Mouse (Mus musculus): ENCODE data around the gene Vgll1. TPM values are rescaled to one million over a fixed set of nuclear protein-coding genes. Genes with fewer than 3 reads are reported as not detected.

Vgll1 gene
- polyA plus RNA-seq (2012; ENCODE audit: low replicate concordance) = not detected in 2 replicates

GRCm38 (mm10) chrX:57087806-57088205 lies at the start of gene Vgll1:
TSS of gene Vgll1 (plus strand) at chrX:57088106.

GRCm38 (mm10) chrX:57042774-57043173 lies 45.1 kb upstream of the Vgll1 start, which contains the start of gene Brs3:
TSS of gene Brs3 (plus strand) at chrX:57043074.

GRCm38 (mm10) chrX:57053174-57053992 lies 34.5 kb upstream of the Vgll1 start, which contains the start of gene Htatsf1:
TSS of gene Htatsf1 (plus strand) at chrX:57053583.

Other genes starting within 250 kb of the Vgll1 start
- gene Adgrg4, start 217.9 kb upstream of the Vgll1 start, polyA plus RNA-seq (2012; ENCODE audit: low replicate concordance) = not detected in 2 replicates
- not detected in 2 replicates for gene Brs3, start 45.0 kb upstream of the Vgll1 start, polyA plus RNA-seq (2012; ENCODE audit: low replicate concordance)
- 14.5 and 19.6 TPM in 2 replicates for gene Htatsf1, start 34.5 kb upstream of the Vgll1 start, polyA plus RNA-seq (2012; ENCODE audit: low replicate concordance)
- gene Cd40lg, start 124.0 kb downstream of the Vgll1 start, polyA plus RNA-seq (2012; ENCODE audit: low replicate concordance) = 0.47 and 0.74 TPM in 2 replicates

All from hematopoietic multipotent progenitor cell, adult 10-12 weeks (in vitro differentiated cells).